Mouse (Mus musculus) MEL (cell line): ENCODE data around the gene Tnni3k. TPM values are rescaled to one million over a fixed set of nuclear protein-coding genes. Genes with fewer than 3 reads are reported as not detected.

Experiments used
- DNase-seq: peaks from one replicate; pipeline ENCODE4 v3.0.0; 2011; ENCODE audit warnings: low read depth, low spot score
- H3K27ac ChIP-seq: 2 replicates; pipeline ENCODE4 v1.5.1; 2012; ENCODE audit warnings: low read depth, mild to moderate bottlenecking, control low read depth, low read length, moderate library complexity; ENCODE audit not compliant: control insufficient read depth
- H3K27me3 ChIP-seq, 2 experiments: fragments of 150-350 bp in 1 of 2; sonication (generic) in 1 of 2; 2 replicates each; pipeline ENCODE4 v1.6.1; 2012; ENCODE audit warnings: low read length in 2 of 2, mild to moderate bottlenecking in 2 of 2, improper control_type of control experiment in 1 of 2, moderate library complexity in 1 of 2; ENCODE audit not compliant: insufficient read depth in 2 of 2, control insufficient read depth in 1 of 2
- H3K36me3 ChIP-seq, 2 experiments: 2 replicates each; pipeline ENCODE4 v1.6.1; 2012 to 2014; ENCODE audit warnings: low read length in 2 of 2, improper control_type of control experiment in 1 of 2, inconsistent platforms in 1 of 2, mild to moderate bottlenecking in 1 of 2; ENCODE audit not compliant: insufficient read depth in 2 of 2, control insufficient read depth in 1 of 2
- H3K4me1 ChIP-seq, 2 experiments: fragments of 150-350 bp in 1 of 2; sonication (generic) in 1 of 2; 2 replicates each; pipeline ENCODE4 v1.6.1; 2012; ENCODE audit warnings: low read length in 2 of 2, improper control_type of control experiment in 1 of 2, mild to moderate bottlenecking in 1 of 2; ENCODE audit not compliant: insufficient read depth in 2 of 2, control insufficient read depth in 1 of 2
- H3K4me3 ChIP-seq, 2 experiments: fragments of 150-350 bp in 1 of 2; sonication (generic) in 1 of 2; 2 replicates each; pipeline ENCODE4 v1.5.1; 2012; ENCODE audit warnings: low read depth in 2 of 2, low read length in 2 of 2, mild to moderate bottlenecking in 2 of 2, moderate library complexity in 2 of 2, control low read depth in 1 of 2, improper control_type of control experiment in 1 of 2; ENCODE audit not compliant: control insufficient read depth in 1 of 2, insufficient read depth in 1 of 2
- H3K79me2 ChIP-seq: 2 replicates; pipeline ENCODE4 v1.6.1; 2012; ENCODE audit warnings: mild to moderate bottlenecking, low read length, moderate library complexity; ENCODE audit not compliant: control insufficient read depth, poor library complexity, insufficient read depth
- H3K9ac ChIP-seq: 2 replicates; pipeline ENCODE4 v1.6.1; 2012; ENCODE audit warnings: low read depth, mild to moderate bottlenecking, control low read depth, low read length, moderate library complexity; ENCODE audit not compliant: control insufficient read depth, poor library complexity, severe bottlenecking
- H3K9me3 ChIP-seq: fragments of 150-350 bp; sonication (generic); replicated peaks from 2 replicates; pipeline ENCODE4 v1.6.1; 2012; ENCODE audit warnings: mild to moderate bottlenecking, low read length, improper control_type of control experiment, moderate library complexity; ENCODE audit not compliant: insufficient read depth
- CHD1 ChIP-seq: IDR thresholded peaks from 2 replicates; pipeline ENCODE4 v1.6.1; 2012; ENCODE audit warnings: low read depth, mild to moderate bottlenecking, inconsistent platforms, low read length, improper control_type of control experiment
- CHD2 ChIP-seq: IDR thresholded peaks from 2 replicates; pipeline ENCODE4 v1.6.1; 2011; ENCODE audit warnings: low read length, improper control_type of control experiment
- E2F4 ChIP-seq: IDR thresholded peaks from 2 replicates; pipeline ENCODE4 v1.6.1; 2011; ENCODE audit warnings: low read depth, low read length, improper control_type of control experiment, borderline replicate concordance
- ETS1 ChIP-seq: IDR thresholded peaks from 2 replicates; pipeline ENCODE4 v1.6.1; 2012; ENCODE audit warnings: low read depth, mild to moderate bottlenecking, inconsistent platforms, low read length, improper control_type of control experiment, moderate library complexity
- GABPA ChIP-seq: IDR thresholded peaks from 2 replicates; pipeline ENCODE4 v1.6.1; 2012; ENCODE audit warnings: low read depth, mild to moderate bottlenecking, inconsistent platforms, low read length, improper control_type of control experiment, moderate library complexity
- GATA1 ChIP-seq: IDR thresholded peaks from 2 replicates; pipeline ENCODE4 v1.6.1; 2011; ENCODE audit warnings: low read depth, low read length, improper control_type of control experiment
- HCFC1 ChIP-seq: IDR thresholded peaks from 2 replicates; pipeline ENCODE4 v1.6.1; 2012; ENCODE audit warnings: low read depth, mild to moderate bottlenecking, inconsistent platforms, low read length, improper control_type of control experiment, moderate library complexity
- JUND ChIP-seq: IDR thresholded peaks from 2 replicates; pipeline ENCODE4 v1.6.1; 2011; ENCODE audit warnings: low read depth, mild to moderate bottlenecking, improper control_type of control experiment, low read length
- KAT2A ChIP-seq: conservative IDR thresholded peaks from 2 replicates; pipeline ENCODE4 v1.6.1; 2012; ENCODE audit warnings: low read depth, low read length, improper control_type of control experiment, inconsistent platforms
- MAFK ChIP-seq: IDR thresholded peaks from 2 replicates; pipeline ENCODE4 v1.6.1; 2011; ENCODE audit warnings: low read depth, mild to moderate bottlenecking, low read length, improper control_type of control experiment, borderline replicate concordance
- MAX ChIP-seq: IDR thresholded peaks from 2 replicates; pipeline ENCODE4 v1.6.1; 2011; ENCODE audit warnings: low read length, improper control_type of control experiment
- MAZ ChIP-seq: IDR thresholded peaks from 2 replicates; pipeline ENCODE4 v1.6.1; 2012; ENCODE audit warnings: low read depth, mild to moderate bottlenecking, inconsistent platforms, low read length, improper control_type of control experiment
- MYB ChIP-seq: IDR thresholded peaks from 2 replicates; pipeline ENCODE4 v1.6.1; 2011; ENCODE audit warnings: mild to moderate bottlenecking, low read depth, low read length, improper control_type of control experiment
- MYC ChIP-seq: IDR thresholded peaks from 2 replicates; pipeline ENCODE4 v1.6.1; 2011; ENCODE audit warnings: low read depth, mild to moderate bottlenecking, low read length, improper control_type of control experiment, moderate library complexity
- POLR2A ChIP-seq, 2 experiments: IDR thresholded peaks; 2 replicates each; pipeline ENCODE4 v1.6.1; 2011 to 2012; ENCODE audit warnings: low read length in 2 of 2, mild to moderate bottlenecking in 2 of 2, control low read depth in 1 of 2, improper control_type of control experiment in 1 of 2, low read depth in 1 of 2, moderate library complexity in 1 of 2; ENCODE audit not compliant: control insufficient read depth in 1 of 2, insufficient read depth in 1 of 2, poor library complexity in 1 of 2
- POLR2AphosphoS2 ChIP-seq: IDR thresholded peaks from 2 replicates; pipeline ENCODE4 v1.6.1; 2011; ENCODE audit warnings: low read length, improper control_type of control experiment
- POLR2AphosphoS5 ChIP-seq: IDR thresholded peaks from 2 replicates; pipeline ENCODE4 v1.6.1; 2012; ENCODE audit warnings: low read depth, borderline replicate concordance, mild to moderate bottlenecking, inconsistent platforms, low read length, moderate library complexity, mixed read lengths
- RAD21 ChIP-seq: IDR thresholded peaks from 2 replicates; pipeline ENCODE4 v1.6.1; 2011; ENCODE audit warnings: mild to moderate bottlenecking, low read depth, low read length, improper control_type of control experiment
- SIN3A ChIP-seq: IDR thresholded peaks from 2 replicates; pipeline ENCODE4 v1.6.1; 2012; ENCODE audit warnings: low read length, improper control_type of control experiment, inconsistent platforms
- SMC3 ChIP-seq: IDR thresholded peaks from 2 replicates; pipeline ENCODE4 v1.6.1; 2011; ENCODE audit warnings: low read depth, low read length, improper control_type of control experiment
- TAL1 ChIP-seq: IDR thresholded peaks from 2 replicates; pipeline ENCODE4 v1.6.1; 2012; ENCODE audit warnings: mild to moderate bottlenecking, inconsistent platforms, low read length, moderate library complexity, mixed read lengths
- TBP ChIP-seq: IDR thresholded peaks from 2 replicates; pipeline ENCODE4 v1.8.0; 2011; ENCODE audit warnings: low read depth, low read length, improper control_type of control experiment
- UBTF ChIP-seq: IDR thresholded peaks from 2 replicates; pipeline ENCODE4 v1.6.1; 2012; ENCODE audit warnings: low read depth, mild to moderate bottlenecking, inconsistent platforms, low read length, improper control_type of control experiment, moderate library complexity, borderline replicate concordance; ENCODE audit not compliant: insufficient read depth
- USF1 ChIP-seq: IDR thresholded peaks from 2 replicates; pipeline ENCODE4 v1.6.1; 2014; ENCODE audit warnings: low read depth, mild to moderate bottlenecking, inconsistent platforms, low read length, improper control_type of control experiment, moderate library complexity
- USF2 ChIP-seq, 2 experiments: IDR thresholded peaks; 2 replicates each; pipeline ENCODE4 v1.6.1; 2011 to 2012; ENCODE audit warnings: improper control_type of control experiment in 2 of 2, low read length in 2 of 2, borderline replicate concordance in 1 of 2, inconsistent platforms in 1 of 2, low read depth in 1 of 2, mild to moderate bottlenecking in 1 of 2; ENCODE audit not compliant: insufficient read depth in 1 of 2
- ZKSCAN1 ChIP-seq: IDR thresholded peaks from 2 replicates; pipeline ENCODE4 v1.6.1; 2012; ENCODE audit warnings: low read depth, mild to moderate bottlenecking, inconsistent platforms, low read length, improper control_type of control experiment, moderate library complexity
- polyA plus RNA-seq, 2 experiments: library from polyadenylated mRNA; stranded (reverse) in 1 of 2; unstranded in 1 of 2; fragments of >175 nt in 1 of 2; fragments of >200 nt in 1 of 2; gene quantifications; 2 replicates each; pipeline versions ENCODE4 v1.2.1 to v1.2.4; 2012; ENCODE audit warnings: low replicate concordance in 2 of 2, low read depth in 1 of 2; ENCODE audit not compliant: insufficient read length in 2 of 2, insufficient read depth in 1 of 2, missing spikeins in 1 of 2
- total RNA-seq: library from RNA; depleted of rRNA; stranded (reverse); fragments of 300-350 nt; gene quantifications from 2 replicates; pipeline ENCODE4 v1.2.3, GENCODE M21; 2012

Tnni3k gene
- total and polyA plus RNA-seq, 3 experiments, result not detected

- no peak for TF ChIP-seq HCFC1
- no peak for TF ChIP-seq MAZ
These were observed 267.6 kb downstream of the Tnni3k start (continued) for GRCm38 (mm10) chr3:154787611-154788010.

- no peak overlapping the region for H3K4me3 ChIP-seq
- TF ChIP-seq GATA1 (no peak), SMC3 (no peak), MYC (no peak), E2F4 (no peak), KAT2A (no peak), SIN3A (no peak), ZKSCAN1 (no peak), CHD2 (no peak), POLR2A (IDR thresholded peaks at IDR 0.05; ENCODE audit: control insufficient read depth in 1 of 2, insufficient read depth in 1 of 2, low read depth in 1 of 2, low read length in 2 of 2, poor library complexity in 1 of 2) (no peak), JUND (no peak), CHD1 (no peak), MAX (no peak), USF2 (IDR thresholded peaks at IDR 0.05; ENCODE audit: borderline replicate concordance in 1 of 2, insufficient read depth in 1 of 2, low read depth in 1 of 2, low read length in 2 of 2) (no peak), MAFK (no peak), UBTF (no peak), TBP (no peak), USF1 (no peak)
- no peaks in the 10 kb centered on the region for H3K9me3 ChIP-seq
- H3K79me2 ChIP-seq, result no peaks in the 10 kb centered on the region
- H3K4me1 ChIP-seq, result no peaks in the 10 kb centered on the region
- H3K27ac ChIP-seq, result no peak overlapping the region
- DNase-seq, result no peak
- H3K27me3 ChIP-seq, result no peaks in the 10 kb centered on the region
- no peak overlapping the region for H3K9ac ChIP-seq
- H3K36me3 ChIP-seq, result no peaks in the 10 kb centered on the region
These were observed 268.9 kb downstream of the Tnni3k start for GRCm38 (mm10) chr3:154786354-154786753.

GRCm38 (mm10) chr3:154778836-154779595 lies 276.2 kb downstream of the Tnni3k start:
- Histone ChIP-seq H3K9ac (no peak overlapping the region), H3K36me3 (no peaks in the 10 kb centered on the region), H3K4me1 (no peaks in the 10 kb centered on the region), H3K27ac (no peak overlapping the region), H3K27me3 (no peaks in the 10 kb centered on the region), H3K4me3 (no peak overlapping the region), H3K9me3 (no peaks in the 10 kb centered on the region), H3K79me2 (no peaks in the 10 kb centered on the region)
- TF ChIP-seq TAL1 (no peak), SMC3 (no peak), USF1 (no peak), POLR2AphosphoS2 (no peak), ETS1 (no peak), E2F4 (no peak), POLR2A (IDR thresholded peaks at IDR 0.05; ENCODE audit: control insufficient read depth in 1 of 2, insufficient read depth in 1 of 2, low read depth in 1 of 2, low read length in 2 of 2, poor library complexity in 1 of 2) (no peak), RAD21 (no peak), GABPA (no peak), CHD1 (no peak), USF2 (IDR thresholded peaks at IDR 0.05; ENCODE audit: borderline replicate concordance in 1 of 2, insufficient read depth in 1 of 2, low read depth in 1 of 2, low read length in 2 of 2) (no peak), MYB (no peak), JUND (no peak), GATA1 (no peak), CHD2 (no peak), POLR2AphosphoS5 (no peak), MYC (no peak)
- DNase-seq, result no peak
